In genomic region chr5:119072712-119073111, GRCm38 (mm10) we compare ENCODE assay signal across 16 mouse cellular contexts.
"Had no signal": no experiment of that assay in that cellular context is flagged by ENCODE, and none has a peak within 500 bp of the region (broad histone marks: within the 10 kb centered on the region; RNA-seq: fewer than 3 reads in every experiment).

No protein-coding gene starts in this region.

- H3K36me3 ChIP-seq: neural tube, embryonic 12.5 days; neural tube, embryonic 13.5 days; neural tube, embryonic 15.5 days; stomach, embryonic 15.5 days had no signal

- H3K9me3 ChIP-seq: neural tube, embryonic 12.5 days; neural tube, embryonic 13.5 days; neural tube, embryonic 15.5 days; stomach, embryonic 15.5 days had no signal

- H3K9ac ChIP-seq: neural tube, embryonic 12.5 days; neural tube, embryonic 13.5 days; neural tube, embryonic 15.5 days; stomach, embryonic 15.5 days had no signal

- H3K27me3 ChIP-seq: neural tube, embryonic 12.5 days; neural tube, embryonic 13.5 days; neural tube, embryonic 15.5 days; stomach, embryonic 15.5 days had no signal

- H3K27ac ChIP-seq: neural tube, embryonic 12.5 days; neural tube, embryonic 13.5 days; neural tube, embryonic 15.5 days; stomach, embryonic 15.5 days had no signal

- H3K4me2 ChIP-seq: neural tube, embryonic 12.5 days; neural tube, embryonic 13.5 days; neural tube, embryonic 15.5 days; stomach, embryonic 15.5 days had no signal

- H3K4me3 ChIP-seq: neural tube, embryonic 12.5 days; neural tube, embryonic 13.5 days; neural tube, embryonic 15.5 days; stomach, embryonic 15.5 days had no signal

- H3K4me1 ChIP-seq: neural tube, embryonic 12.5 days; neural tube, embryonic 13.5 days; neural tube, embryonic 15.5 days had no signal

- DNase-seq: retina, postnatal 1 day; right cerebral cortex, adult 18-20 months; right cerebral cortex, postnatal 14 days; right cerebral cortex, postnatal 25 days; right cerebral cortex, postnatal 4 days; spleen, adult 18-20 months; thymus, adult 18-20 months; thymus, adult 2 months; thymus, postnatal 14 days; thymus, postnatal 25 days; thymus, postnatal 36 days; thymus, postnatal 4 days had no signal
